Comparison of ENCODE assay signal across 8 mouse cellular contexts in the genomic region with DNA sequence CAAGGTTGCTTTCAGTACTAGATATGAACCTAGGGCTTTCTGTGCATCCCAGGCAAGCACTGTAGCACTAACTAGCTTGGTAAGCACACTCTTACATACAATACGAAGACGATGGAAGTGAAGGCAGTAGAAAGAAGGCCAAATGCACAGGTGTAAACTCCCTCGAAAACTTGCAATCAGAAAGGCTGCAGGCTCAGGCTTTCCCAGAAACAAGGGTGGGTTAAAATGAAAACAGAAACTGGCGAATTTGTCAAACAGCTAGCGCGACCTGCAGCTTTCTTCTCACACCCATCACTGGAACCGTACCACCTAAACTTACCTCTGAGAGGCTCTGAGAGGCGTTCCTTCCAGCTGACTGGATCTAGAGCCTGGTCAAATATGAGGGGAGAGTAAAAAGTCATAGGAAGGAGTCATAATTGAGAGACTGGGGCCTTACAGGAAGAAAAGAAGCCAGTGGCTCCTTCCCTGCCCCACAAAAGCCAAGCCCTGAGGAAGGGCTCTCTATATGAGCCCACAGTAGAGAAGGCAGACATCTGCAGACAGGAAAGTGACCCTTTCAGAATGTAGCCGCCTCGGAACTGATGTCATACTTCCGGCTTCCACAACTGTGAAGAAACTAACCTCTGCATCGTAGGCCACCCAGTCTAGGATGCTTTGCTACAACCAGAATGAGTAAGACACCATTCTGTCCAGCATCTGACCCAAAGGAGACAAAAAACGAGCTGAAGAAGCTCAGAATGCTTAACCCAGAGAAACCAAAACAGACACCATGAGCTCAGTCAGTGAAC. TPM values are rescaled to one million over a fixed set of nuclear protein-coding genes. Genes with fewer than 3 reads are reported as not detected.
DNase-seq lines count a peak whose midpoint lies in the region; ATAC-seq and TF ChIP-seq lines count a peak whose summit lies in the region.

No protein-coding gene starts in this region.

- intact Hi-C loops in heart, adult 2 months (cut with DNase I) = no loop called here

- no peak for TF ChIP-seq CTCF in heart, adult 2 months (IDR thresholded peaks at IDR 0.05)

- H3K9me3 ChIP-seq in midbrain, embryonic 12.5 days = no peaks in the 10 kb centered on the region
- H3K9me3 ChIP-seq in midbrain, embryonic 10.5 days (replicated peaks) = no peaks in the 10 kb centered on the region
- H3K9me3 ChIP-seq in liver, embryonic 11.5 days (ENCODE audit: control insufficient read depth, low read length) = no peaks in the 10 kb centered on the region
- no peaks in the 10 kb centered on the region for H3K9me3 ChIP-seq in stomach, embryonic 16.5 days (replicated peaks; ENCODE audit: control insufficient read depth, low read length)

- no peak for TF ChIP-seq EP300 in heart, adult 2 months (IDR thresholded peaks at IDR 0.05; ENCODE audit: insufficient read depth, low read depth, low read length)

- no peak for TF ChIP-seq POLR2A in heart, adult 2 months (IDR thresholded peaks at IDR 0.05; ENCODE audit: insufficient read depth, low read depth, low read length)

- 0 out of 2 replicates have a peak overlapping the region, but pooled peaks have one; percentile 25 for H3K27ac ChIP-seq in midbrain, embryonic 12.5 days (replicated peaks)
- no peak overlapping the region for H3K27ac ChIP-seq in midbrain, embryonic 10.5 days (replicated peaks)
- peak overlapping the region; percentile 63 for H3K27ac ChIP-seq in heart, adult 2 months
- peak overlapping the region; percentile 82 for H3K27ac ChIP-seq in liver, embryonic 11.5 days (ENCODE audit: low read depth, low read length)
- 0 out of 2 replicates have a peak overlapping the region, but pooled peaks have one; percentile 13 for H3K27ac ChIP-seq in stomach, embryonic 16.5 days (ENCODE audit: low read length)

- no peak for ATAC-seq in midbrain, embryonic 12.5 days (ENCODE audit: low FRiP score, low read depth)
- ATAC-seq in liver, embryonic 11.5 days (replicated peaks; ENCODE audit: low FRiP score) = 0 out of 2 replicates have a peak, but pooled peaks have one; percentile 18
- no peak for ATAC-seq in stomach, embryonic 16.5 days (ENCODE audit: insufficient read depth, low FRiP score)

- no peaks in the 10 kb centered on the region for H3K27me3 ChIP-seq in midbrain, embryonic 12.5 days
- H3K27me3 ChIP-seq in midbrain, embryonic 10.5 days (ENCODE audit: low read depth, poor library complexity, severe bottlenecking) = no peaks in the 10 kb centered on the region
- no peaks in the 10 kb centered on the region for H3K27me3 ChIP-seq in heart, adult 2 months (ENCODE audit: control insufficient read depth, insufficient read depth, low read length)
- H3K27me3 ChIP-seq in liver, embryonic 11.5 days (replicated peaks; ENCODE audit: control insufficient read depth, insufficient read depth, low read length) = no peaks in the 10 kb centered on the region
- no peaks in the 10 kb centered on the region for H3K27me3 ChIP-seq in stomach, embryonic 16.5 days (ENCODE audit: control insufficient read depth, insufficient read depth, low read length)

- WGBS in midbrain, embryonic 12.5 days = 80% methylated on average over 13 of the region's 13 CpGs
- WGBS in midbrain, embryonic 10.5 days = 86% methylated on average over 13 of the region's 13 CpGs
- WGBS in heart, adult 2 months = 35% methylated on average over 13 of the region's 13 CpGs
- 38% methylated on average over 13 of the region's 13 CpGs for WGBS in liver, embryonic 11.5 days
- 63% methylated on average over 13 of the region's 13 CpGs for WGBS in stomach, embryonic 16.5 days

- H3K4me2 ChIP-seq in midbrain, embryonic 12.5 days (replicated peaks) = no peak overlapping the region
- H3K4me2 ChIP-seq in liver, embryonic 11.5 days = peak overlapping the region; percentile 65
- H3K4me2 ChIP-seq in stomach, embryonic 16.5 days (ENCODE audit: low read depth, low read length) = peak overlapping the region; percentile 1; the same call in 1 of the 2 replicates

- DNase-seq in midbrain, embryonic 10.5 days (ENCODE audit: low spot score) = no peak
- peak; percentile 31 to 52 for DNase-seq in heart, adult 2 months
- no peak for DNase-seq in liver, embryonic 11.5 days (ENCODE audit: low spot score)
- no peak for DNase-seq in ovary, postnatal 36 days (ENCODE audit: low spot score)
- DNase-seq in cerebellum, adult 11 months = no peak
- no peak for DNase-seq in testis, postnatal 10 days (ENCODE audit: low spot score)

- no peak overlapping the region for H3K9ac ChIP-seq in midbrain, embryonic 12.5 days (replicated peaks)
- no peak overlapping the region; the same call in 1 of the 2 replicates for H3K9ac ChIP-seq in heart, adult 2 months (ENCODE audit: low read depth, low read length)
- peak overlapping the region; percentile 51; the same call in 1 of the 2 replicates for H3K9ac ChIP-seq in liver, embryonic 11.5 days (ENCODE audit: low read depth, low read length)
- no peak overlapping the region for H3K9ac ChIP-seq in stomach, embryonic 16.5 days (ENCODE audit: low read length)

- H3K36me3 ChIP-seq in midbrain, embryonic 12.5 days = no peaks in the 10 kb centered on the region
- peaks cover 6% of the 10 kb centered on the region; the same call in 1 of the 2 replicates for H3K36me3 ChIP-seq in midbrain, embryonic 10.5 days
- H3K36me3 ChIP-seq in heart, adult 2 months (ENCODE audit: control insufficient read depth, insufficient read depth, low read length) = peaks cover 15% of the 10 kb centered on the region
- no peaks in the 10 kb centered on the region for H3K36me3 ChIP-seq in liver, embryonic 11.5 days (ENCODE audit: control insufficient read depth, insufficient read depth, low read length)
- H3K36me3 ChIP-seq in stomach, embryonic 16.5 days (ENCODE audit: control insufficient read depth, insufficient read depth, low read length) = no peaks in the 10 kb centered on the region

- H3K4me3 ChIP-seq in midbrain, embryonic 12.5 days = no peak overlapping the region
- no peak overlapping the region for H3K4me3 ChIP-seq in midbrain, embryonic 10.5 days
- H3K4me3 ChIP-seq in heart, adult 2 months = peak overlapping the region; percentile 3; the same call in 1 of the 2 replicates
- peak overlapping the region; percentile 32 for H3K4me3 ChIP-seq in liver, embryonic 11.5 days (ENCODE audit: low read depth, low read length)
- no peak overlapping the region for H3K4me3 ChIP-seq in stomach, embryonic 16.5 days (replicated peaks; ENCODE audit: low read length)

- peaks cover 14% of the 10 kb centered on the region for H3K4me1 ChIP-seq in midbrain, embryonic 12.5 days
- peaks cover 20% of the 10 kb centered on the region for H3K4me1 ChIP-seq in midbrain, embryonic 10.5 days
- peaks cover 29% of the 10 kb centered on the region for H3K4me1 ChIP-seq in heart, adult 2 months (ENCODE audit: control insufficient read depth, insufficient read depth, low read length)
- H3K4me1 ChIP-seq in liver, embryonic 11.5 days (replicated peaks; ENCODE audit: control insufficient read depth, insufficient read depth, low read length) = peaks cover 51% of the 10 kb centered on the region
- H3K4me1 ChIP-seq in stomach, embryonic 16.5 days (ENCODE audit: control insufficient read depth, insufficient read depth, low read length) = peaks cover 24% of the 10 kb centered on the region

- peaks cover 5% of the 10 kb centered on the region for H3K79me2 ChIP-seq in heart, adult 2 months (replicated peaks; ENCODE audit: control insufficient read depth, insufficient read depth, low read length)

RNA-seq across cellular contexts. Expression of a gene that starts 11.0 kb away (rescaled TPM):
- 6.5 and 6.9 TPM in 2 replicates for polyA plus RNA-seq in midbrain, embryonic 12.5 days (2016; fragmentation: Nextera tagmentation; extraction: Ambion mirVana)
- 4.8 and 5.3 TPM in 2 replicates for polyA plus RNA-seq in midbrain, embryonic 10.5 days (2016; fragmentation: Nextera tagmentation; extraction: Ambion mirVana)
- 10 to 100 TPM; 11.5 to 15.1 TPM for total RNA-seq in heart, adult 2 months (2021)
- 3.7 and 8.4 TPM in 2 replicates for polyA plus RNA-seq in heart, adult 2 months (2012; rRNA removed)
- polyA plus RNA-seq in liver, embryonic 11.5 days (2014; fragmentation: Nextera tagmentation; extraction: Ambion mirVana) = 10.2 and 11.0 TPM in 2 replicates
- 4.2 and 4.6 TPM in 2 replicates for polyA plus RNA-seq in stomach, embryonic 16.5 days (2015; fragmentation: Nextera tagmentation; extraction: Ambion mirVana)

Comparison
In these comparisons a context has a peak if more than half of its experiments do, and no peak if none do; other contexts are left out.
1. H3K4me3 ChIP-seq: peak in heart, adult 2 months (single experiment) and liver, embryonic 11.5 days (single experiment); none in midbrain, embryonic 12.5 days (single experiment), midbrain, embryonic 10.5 days (single experiment) and stomach, embryonic 16.5 days (single experiment).
2. DNase-seq: peak in heart, adult 2 months (2 of 2); none in midbrain, embryonic 10.5 days (single experiment), liver, embryonic 11.5 days (single experiment), ovary, postnatal 36 days (single experiment), cerebellum, adult 11 months (single experiment) and testis, postnatal 10 days (single experiment).